Comparison of ENCODE assay signal across 9 mouse cellular contexts in the genomic region with DNA sequence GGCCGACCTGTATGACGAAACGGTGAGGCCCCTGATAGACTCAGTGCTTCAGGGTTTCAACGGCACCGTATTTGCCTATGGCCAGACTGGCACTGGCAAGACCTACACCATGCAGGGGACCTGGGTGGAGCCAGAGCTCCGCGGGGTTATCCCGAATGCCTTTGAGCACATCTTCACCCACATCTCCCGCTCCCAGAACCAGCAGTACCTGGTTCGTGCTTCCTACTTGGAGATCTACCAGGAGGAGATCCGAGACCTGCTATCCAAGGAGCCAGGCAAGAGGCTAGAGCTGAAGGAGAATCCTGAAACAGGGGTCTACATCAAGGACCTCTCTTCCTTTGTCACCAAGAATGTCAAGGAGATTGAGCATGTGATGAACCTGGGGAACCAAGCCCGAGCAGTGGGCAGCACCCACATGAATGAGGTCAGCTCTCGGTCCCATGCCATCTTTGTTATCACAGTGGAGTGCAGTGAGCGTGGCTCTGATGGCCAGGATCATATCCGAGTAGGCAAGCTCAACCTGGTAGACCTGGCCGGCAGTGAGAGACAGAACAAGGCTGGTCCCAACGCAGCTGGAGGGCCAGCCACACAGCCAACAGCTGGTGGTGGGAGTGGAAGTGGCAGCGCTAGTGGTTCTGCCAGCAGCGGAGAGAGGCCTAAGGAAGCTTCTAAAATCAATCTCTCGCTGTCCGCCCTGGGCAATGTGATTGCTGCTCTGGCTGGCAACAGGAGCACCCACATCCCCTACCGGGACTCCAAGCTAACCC. TPM values are rescaled to one million over a fixed set of nuclear protein-coding genes. Genes with fewer than 3 reads are reported as not detected.
DNase-seq lines count a peak whose midpoint lies in the region; ATAC-seq lines count a peak whose summit lies in the region.
"Had no signal": no experiment of that assay in that cellular context is flagged by ENCODE, and none has a peak within 500 bp of the region (broad histone marks: within the 10 kb centered on the region; RNA-seq: fewer than 3 reads in every experiment).

No protein-coding gene starts in this region.

- H3K4me3 ChIP-seq in heart, embryonic 16.5 days (ENCODE audit: low read length): peak overlapping the region; percentile 88
- H3K4me3 ChIP-seq in embryonic facial prominence, embryonic 10.5 days: peak overlapping the region; percentile 81
- peak overlapping the region; percentile 73 for H3K4me3 ChIP-seq in hindbrain, embryonic 12.5 days
- H3K4me3 ChIP-seq in midbrain, embryonic 12.5 days: peak overlapping the region; percentile 79

- no peaks in the 10 kb centered on the region for H3K9me3 ChIP-seq in heart, embryonic 16.5 days (replicated peaks; ENCODE audit: control insufficient read depth, low read length)
- H3K9me3 ChIP-seq in embryonic facial prominence, embryonic 10.5 days: peaks cover 18% of the 10 kb centered on the region
- H3K9me3 ChIP-seq in hindbrain, embryonic 12.5 days (replicated peaks): peaks cover 9% of the 10 kb centered on the region; the same call in 1 of the 2 replicates
- peaks cover 13% of the 10 kb centered on the region for H3K9me3 ChIP-seq in midbrain, embryonic 12.5 days

- peak overlapping the region; percentile 86 for H3K9ac ChIP-seq in heart, embryonic 16.5 days (ENCODE audit: low read length)
- peak overlapping the region; percentile 93 for H3K9ac ChIP-seq in hindbrain, embryonic 12.5 days
- H3K9ac ChIP-seq in midbrain, embryonic 12.5 days (replicated peaks): peak overlapping the region; percentile 93
- H3K9ac ChIP-seq: liver, embryonic 14.5 days had no signal

- peaks cover 16% of the 10 kb centered on the region for H3K4me1 ChIP-seq in heart, embryonic 16.5 days (ENCODE audit: control insufficient read depth, insufficient read depth, low read length)
- H3K4me1 ChIP-seq in embryonic facial prominence, embryonic 10.5 days: peaks cover 42% of the 10 kb centered on the region
- H3K4me1 ChIP-seq in hindbrain, embryonic 12.5 days: peaks cover 55% of the 10 kb centered on the region
- H3K4me1 ChIP-seq in midbrain, embryonic 12.5 days: peaks cover 55% of the 10 kb centered on the region

- H3K27ac ChIP-seq in heart, embryonic 16.5 days (ENCODE audit: low read length): no peak overlapping the region
- peak overlapping the region; percentile 91 for H3K27ac ChIP-seq in embryonic facial prominence, embryonic 10.5 days (replicated peaks)
- H3K27ac ChIP-seq in hindbrain, embryonic 12.5 days: peak overlapping the region; percentile 97; the same call in 1 of the 2 replicates
- peak overlapping the region; percentile 93 for H3K27ac ChIP-seq in midbrain, embryonic 12.5 days (replicated peaks)
- H3K27ac ChIP-seq: liver, embryonic 14.5 days had no signal

- peak overlapping the region; percentile 96 for H3K4me2 ChIP-seq in heart, embryonic 16.5 days (ENCODE audit: low read depth, low read length)
- peak overlapping the region; percentile 89 for H3K4me2 ChIP-seq in hindbrain, embryonic 12.5 days (replicated peaks)
- H3K4me2 ChIP-seq in midbrain, embryonic 12.5 days (replicated peaks): peak overlapping the region; percentile 86

- peaks cover 6% of the 10 kb centered on the region; the same call in 1 of the 2 replicates for H3K36me3 ChIP-seq in heart, embryonic 16.5 days (ENCODE audit: control insufficient read depth, insufficient read depth)
- peaks cover 18% of the 10 kb centered on the region for H3K36me3 ChIP-seq in embryonic facial prominence, embryonic 10.5 days (replicated peaks)
- H3K36me3 ChIP-seq in hindbrain, embryonic 12.5 days: peaks cover 17% of the 10 kb centered on the region
- H3K36me3 ChIP-seq in midbrain, embryonic 12.5 days: peaks cover 18% of the 10 kb centered on the region

- H3K27me3 ChIP-seq in heart, embryonic 16.5 days (ENCODE audit: control insufficient read depth, insufficient read depth, low read length): no peaks in the 10 kb centered on the region
- H3K27me3 ChIP-seq in embryonic facial prominence, embryonic 10.5 days (replicated peaks; ENCODE audit: low read depth, poor library complexity, severe bottlenecking): 0 out of 2 replicates have a peak, but pooled peaks cover 3% of the 10 kb centered on the region
- H3K27me3 ChIP-seq in hindbrain, embryonic 12.5 days: no peaks in the 10 kb centered on the region
- H3K27me3 ChIP-seq in midbrain, embryonic 12.5 days: no peaks in the 10 kb centered on the region

- ATAC-seq in heart, embryonic 16.5 days (replicated peaks; ENCODE audit: extremely low read depth, insufficient read depth, low FRiP score): 0 out of 2 replicates have a peak, but pooled peaks have one; percentile 11
- ATAC-seq in hindbrain, embryonic 12.5 days (ENCODE audit: low FRiP score): peak; percentile 15
- ATAC-seq in midbrain, embryonic 12.5 days (ENCODE audit: low FRiP score, low read depth): 0 out of 2 replicates have a peak, but pooled peaks have one; percentile 2

- no peak for DNase-seq in heart, postnatal 4 days
- no peak for DNase-seq in embryonic facial prominence, embryonic 10.5 days (ENCODE audit: low spot score)
- DNase-seq in thymus, postnatal 14 days: no peak
- no peak for DNase-seq in urinary bladder, postnatal 36 days (ENCODE audit: low spot score in 2 of 2)
- no peak for DNase-seq in embryo, embryonic 10 days (ENCODE audit: low spot score)

- 64% methylated on average over 22 of the region's 22 CpGs for WGBS in heart, embryonic 16.5 days
- 64% methylated on average over 22 of the region's 22 CpGs for WGBS in embryonic facial prominence, embryonic 10.5 days
- WGBS in hindbrain, embryonic 12.5 days: 62% methylated on average over 22 of the region's 22 CpGs
- WGBS in midbrain, embryonic 12.5 days: 64% methylated on average over 22 of the region's 22 CpGs

RNA-seq across cellular contexts. Expression of a gene that starts 1.4 kb away (rescaled TPM):
- polyA plus RNA-seq in heart, embryonic 16.5 days (2015; fragmentation: Nextera tagmentation; extraction: Ambion mirVana): 5.1 and 5.2 TPM in 2 replicates
- total RNA-seq in heart, postnatal 4 days (2021): 1 to 10 TPM; 5.2 to 5.7 TPM
- 18.4 and 20.5 TPM in 2 replicates for polyA plus RNA-seq in embryonic facial prominence, embryonic 10.5 days (2016; fragmentation: Nextera tagmentation; extraction: Ambion mirVana)
- polyA plus RNA-seq in hindbrain, embryonic 12.5 days (2016; fragmentation: Nextera tagmentation; extraction: Ambion mirVana): 64.2 and 64.8 TPM in 2 replicates
- 58.2 TPM in 2 replicates for polyA plus RNA-seq in midbrain, embryonic 12.5 days (2016; fragmentation: Nextera tagmentation; extraction: Ambion mirVana)

RNA-seq across cellular contexts. Expression of a gene that starts 56.6 kb away (rescaled TPM):
- polyA plus RNA-seq in heart, embryonic 16.5 days (2015; fragmentation: Nextera tagmentation; extraction: Ambion mirVana): 63.1 and 69.6 TPM in 2 replicates
- total RNA-seq in heart, postnatal 4 days (2021): 100 to 1,000 TPM; 113 to 115 TPM
- polyA plus RNA-seq in embryonic facial prominence, embryonic 10.5 days (2016; fragmentation: Nextera tagmentation; extraction: Ambion mirVana): 73.8 and 76.4 TPM in 2 replicates
- 160 and 172 TPM in 2 replicates for polyA plus RNA-seq in hindbrain, embryonic 12.5 days (2016; fragmentation: Nextera tagmentation; extraction: Ambion mirVana)
- polyA plus RNA-seq in midbrain, embryonic 12.5 days (2016; fragmentation: Nextera tagmentation; extraction: Ambion mirVana): 140 and 155 TPM in 2 replicates
